8 mouse cellular contexts compared by ENCODE assay signal in genomic region chr2:32312318-32312964, GRCm38 (mm10). TPM values are rescaled to one million over a fixed set of nuclear protein-coding genes. Genes with fewer than 3 reads are reported as not detected.
A peak's percentile ranks its signal among the peaks of the same experiment; 100 is the strongest.
DNase-seq lines count a peak whose midpoint lies in the region; TF ChIP-seq lines count a peak whose summit lies in the region.

No protein-coding gene starts in this region.

- dilution Hi-C loops in CH12.LX (cut with MboI; ENCODE audit: extremely low pct_ligation_motif_present, extremely low pct_unique_long_range_greater_than_20kb, low sequenced_read_pairs), result no loop called here

- TF ChIP-seq EP300 in CH12.LX (IDR thresholded peaks at IDR 0.05; ENCODE audit: low read length), result no peak

- peaks cover 8 to 22% of the 10 kb centered on the region in 2 experiments for H3K36me3 ChIP-seq in CH12.LX (replicated peaks in 1 of 2; ENCODE audit: control insufficient read depth in 1 of 2, insufficient read depth in 1 of 2, low read length in 1 of 2)

- TF ChIP-seq RAD21 in CH12.LX (IDR thresholded peaks at IDR 0.05; ENCODE audit: low read depth, low read length), result no peak

- no peak for TF ChIP-seq CTCF in CH12.LX (conservative IDR thresholded peaks at IDR 0.05 in 1 of 2, IDR thresholded peaks at IDR 0.05 in 1 of 2; ENCODE audit: low read depth in 2 of 2, low read length in 2 of 2)
- no peak for TF ChIP-seq CTCF in embryonic fibroblast, embryonic 13.5 days (IDR thresholded peaks at IDR 0.05; ENCODE audit: borderline replicate concordance, insufficient read depth, low read length)

- no peaks in the 10 kb centered on the region for H3K79me2 ChIP-seq in CH12.LX (replicated peaks; ENCODE audit: control insufficient read depth, extremely low read depth, insufficient read depth, poor library complexity, severe bottlenecking)

- DNase-seq in CH12.LX (ENCODE audit: extremely low read depth), result no peak
- DNase-seq in adrenal gland, postnatal 10 days, result peak; percentile 93
- DNase-seq in heart, postnatal 14 days, result peak; percentile 79 to 84
- DNase-seq in kidney, postnatal 36 days, result peak; percentile 82 to 95
- peak; percentile 92 for DNase-seq in mesoderm, embryonic 11.5 days (ENCODE audit: low read depth, low spot score)
- DNase-seq in skeletal muscle tissue, adult 2 months (ENCODE audit: low read depth, low spot score), result peak; percentile 67
- DNase-seq in yolk sac, embryonic 10.5 days (ENCODE audit: low spot score), result peak; percentile 93

- TF ChIP-seq POLR2A in CH12.LX (IDR thresholded peaks at IDR 0.05; ENCODE audit: low read depth, low read length), result no peak
- TF ChIP-seq POLR2A in embryonic fibroblast, embryonic 13.5 days (IDR thresholded peaks at IDR 0.05; ENCODE audit: low read depth, low read length), result peak; percentile 50

- H3K4me2 ChIP-seq in CH12.LX (ENCODE audit: insufficient read depth, low read depth, poor library complexity, severe bottlenecking), result peak overlapping the region; percentile 30; the same call in 1 of the 2 replicates

- H3K4me1 ChIP-seq in CH12.LX (ENCODE audit: control insufficient read depth in 1 of 2, insufficient read depth in 2 of 2), result peaks cover 22 to 31% of the 10 kb centered on the region in 2 experiments
- H3K4me1 ChIP-seq in embryonic fibroblast, embryonic 13.5 days (ENCODE audit: control insufficient read depth, insufficient read depth, low read length), result peaks cover 23% of the 10 kb centered on the region

- intact Hi-C loops in heart, postnatal 14 days (cut with DNase I), result no loop called here

- no peak overlapping the region for H3K4me3 ChIP-seq in CH12.LX (replicated peaks in 1 of 3; ENCODE audit: low read depth in 2 of 3, low read length in 2 of 3, poor library complexity in 1 of 3)
- H3K4me3 ChIP-seq in embryonic fibroblast, embryonic 13.5 days (ENCODE audit: insufficient read depth, low read length), result peak overlapping the region; percentile 53; the same call in 1 of the 2 replicates

- no peak overlapping the region for H3K27ac ChIP-seq in CH12.LX (ENCODE audit: insufficient read depth, low read depth)
- H3K27ac ChIP-seq in embryonic fibroblast, embryonic 13.5 days (ENCODE audit: insufficient read depth, low read length), result no peak overlapping the region

- in situ Hi-C loops in CH12.LX (cut with MboI; ENCODE audit: low pct_ligation_motif_present, low pct_unique_long_range_greater_than_20kb, low sequenced_read_pairs), result no loop called here

- 0 out of 2 replicates have a peak overlapping the region, but pooled peaks have one; percentile 22 for H3K9ac ChIP-seq in CH12.LX (ENCODE audit: insufficient read depth, low read depth)

- no peaks in the 10 kb centered on the region for H3K9me3 ChIP-seq in CH12.LX (replicated peaks; ENCODE audit: low read length)

- peaks cover 28% of the 10 kb centered on the region for H3K27me3 ChIP-seq in CH12.LX (replicated peaks)

TF ChIP-seq in CH12.LX, 34 proteins besides CTCF, POLR2A, EP300 and RAD21:
- TF ChIP-seq TCF12 (IDR thresholded peaks at IDR 0.05; ENCODE audit: low read depth, low read length), result no peak
- no peak for TF ChIP-seq TBP (conservative IDR thresholded peaks at IDR 0.05; ENCODE audit: low read depth, low read length)
- no peak for TF ChIP-seq NRF1 (IDR thresholded peaks at IDR 0.05; ENCODE audit: low read depth, low read length)
- TF ChIP-seq KAT2A (IDR thresholded peaks at IDR 0.05; ENCODE audit: insufficient replicate concordance, low read length), result no peak
- TF ChIP-seq ZMIZ1 (IDR thresholded peaks at IDR 0.05; ENCODE audit: low read depth, low read length), result no peak
- TF ChIP-seq GABPA (IDR thresholded peaks at IDR 0.05; ENCODE audit: insufficient replicate concordance, low read depth, low read length), result no peak
- no peak for TF ChIP-seq SIN3A (IDR thresholded peaks at IDR 0.05; ENCODE audit: low read length)
- no peak for TF ChIP-seq CHD1 (IDR thresholded peaks at IDR 0.05; ENCODE audit: low read depth, low read length)
- TF ChIP-seq MYC (IDR thresholded peaks at IDR 0.05; ENCODE audit: low read depth, low read length), result no peak
- no peak for TF ChIP-seq IRF4 (IDR thresholded peaks at IDR 0.05; ENCODE audit: low read depth, low read length)
- TF ChIP-seq E2F4 (IDR thresholded peaks at IDR 0.05; ENCODE audit: insufficient replicate concordance, low read depth, low read length), result no peak
- no peak for TF ChIP-seq ELF1 (IDR thresholded peaks at IDR 0.05; ENCODE audit: low read depth, low read length)

RNA-seq across cellular contexts. Expression of gene Swi5, which starts 24.6 kb away (rescaled TPM):
- total RNA-seq in CH12.LX (2012; rRNA removed), result 295 and 327 TPM in 2 replicates
- total RNA-seq in CH12.LX (2014; rRNA removed), result 437 and 491 TPM in 2 replicates
- 344 and 410 TPM in 2 replicates for polyA plus RNA-seq in CH12.LX (2012; ENCODE audit: insufficient read length, low read depth)
- 100 to 1,000 TPM; 248 to 255 TPM for total RNA-seq in adrenal gland, postnatal 10 days (2021)
- polyA plus RNA-seq in embryonic fibroblast, embryonic 13.5 days (2011; ENCODE audit: insufficient read length, low read depth, missing spikeins), result 474 and 541 TPM in 2 replicates
- total RNA-seq in heart, postnatal 14 days (2021), result 100 to 1,000 TPM; 153 to 156 TPM

RNA-seq across cellular contexts. Expression of gene Golga2, which starts 25.3 kb away (rescaled TPM):
- total RNA-seq in CH12.LX (2012; rRNA removed) (21.2 and 23.0 TPM in 2 replicates), CH12.LX (2014; rRNA removed) (15.4 and 17.0 TPM in 2 replicates)
- 27.1 and 31.3 TPM in 2 replicates for polyA plus RNA-seq in CH12.LX (2012; ENCODE audit: insufficient read length, low read depth)
- total RNA-seq in adrenal gland, postnatal 10 days (2021), result 10 to 100 TPM; 62.1 to 77.3 TPM
- polyA plus RNA-seq in embryonic fibroblast, embryonic 13.5 days (2011; ENCODE audit: insufficient read length, low read depth, missing spikeins), result 73.1 and 78.9 TPM in 2 replicates
- total RNA-seq in heart, postnatal 14 days (2021), result 10 to 100 TPM; 67.9 to 70.5 TPM

RNA-seq across cellular contexts. Expression of gene Ciz1, which starts 39.7 kb away (rescaled TPM):
- total RNA-seq in CH12.LX (2012; rRNA removed) (14.1 and 20.4 TPM in 2 replicates), CH12.LX (2014; rRNA removed) (8.1 and 8.2 TPM in 2 replicates)
- 47.0 and 47.3 TPM in 2 replicates for polyA plus RNA-seq in CH12.LX (2012; ENCODE audit: insufficient read length, low read depth)
- total RNA-seq in adrenal gland, postnatal 10 days (2021), result 10 to 100 TPM; 49.0 to 63.5 TPM
- polyA plus RNA-seq in embryonic fibroblast, embryonic 13.5 days (2011; ENCODE audit: insufficient read length, low read depth, missing spikeins), result 41.8 and 47.6 TPM in 2 replicates
- total RNA-seq in heart, postnatal 14 days (2021), result 10 to 100 TPM; 32.2 to 36.5 TPM

RNA-seq across cellular contexts. Expression of gene Dnm1, which starts 40.7 kb away (rescaled TPM):
- total RNA-seq in CH12.LX (2012; rRNA removed) (0.13 and 0.25 TPM in 2 replicates), CH12.LX (2014; rRNA removed) (not detected in 2 replicates)
- 0.20 TPM in 1 of 2 replicates, not detected in the other for polyA plus RNA-seq in CH12.LX (2012; ENCODE audit: insufficient read length, low read depth)
- total RNA-seq in adrenal gland, postnatal 10 days (2021), result 10 to 100 TPM; 15.8 to 23.8 TPM
- polyA plus RNA-seq in embryonic fibroblast, embryonic 13.5 days (2011; ENCODE audit: insufficient read length, low read depth, missing spikeins), result 37.2 and 52.6 TPM in 2 replicates
- 1 to 10 TPM; 9.1 TPM for total RNA-seq in heart, postnatal 14 days (2021)

RNA-seq across cellular contexts. Expression of gene Uck1, which starts 52.5 kb away (rescaled TPM):
- total RNA-seq in CH12.LX (2012; rRNA removed) (45.0 and 47.2 TPM in 2 replicates), CH12.LX (2014; rRNA removed) (35.7 and 39.8 TPM in 2 replicates)
- polyA plus RNA-seq in CH12.LX (2012; ENCODE audit: insufficient read length, low read depth), result 33.6 and 33.7 TPM in 2 replicates
- total RNA-seq in adrenal gland, postnatal 10 days (2021), result 100 to 1,000 TPM; 129 to 184 TPM
- polyA plus RNA-seq in embryonic fibroblast, embryonic 13.5 days (2011; ENCODE audit: insufficient read length, low read depth, missing spikeins), result 20.5 and 22.1 TPM in 2 replicates
- total RNA-seq in heart, postnatal 14 days (2021), result 10 to 100 TPM; 26.1 to 26.7 TPM
